Mouse (Mus musculus) myocyte (in vitro differentiated cells): ENCODE measurements around the gene Aspa. TPM values are rescaled to one million over a fixed set of nuclear protein-coding genes. Genes with fewer than 3 reads are reported as not detected.

Experiments used
- H3K27me3 ChIP-seq: one replicate; pipeline ENCODE4 v1.6.1; 2011; ENCODE audit not compliant: control insufficient read depth, insufficient read depth, insufficient read length
- H3K36me3 ChIP-seq: one replicate; pipeline ENCODE4 v1.6.1; 2011; ENCODE audit not compliant: control insufficient read depth, insufficient read depth
- H3K4me2 ChIP-seq: one replicate; pipeline ENCODE4 v1.6.1; 2011; ENCODE audit warnings: low read depth, control low read depth
- H3K4me3 ChIP-seq: one replicate; pipeline ENCODE4 v1.5.1; 2011; ENCODE audit warnings: mild to moderate bottlenecking, control low read depth, moderate library complexity
- H3K79me2 ChIP-seq: one replicate; pipeline ENCODE4 v1.6.1; 2011; ENCODE audit not compliant: control insufficient read depth, insufficient read depth
- H3ac ChIP-seq: one replicate; pipeline ENCODE4 v1.6.1; 2011; ENCODE audit not compliant: control insufficient read depth, insufficient read length
- CEBPB ChIP-seq: IDR thresholded peaks from 2 replicates; pipeline ENCODE4 v1.6.1; 2011; ENCODE audit warnings: mild to moderate bottlenecking, moderate library complexity; ENCODE audit not compliant: poor library complexity, insufficient read depth, severe bottlenecking
- E2F4 ChIP-seq: IDR thresholded peaks from one replicate; pipeline ENCODE4 v1.6.1; 2011; ENCODE audit warnings: mild to moderate bottlenecking, control low read depth, moderate library complexity; ENCODE audit not compliant: insufficient read depth
- MAX ChIP-seq: IDR thresholded peaks from one replicate; pipeline ENCODE4 v1.6.1; 2011; ENCODE audit warnings: low read depth, mild to moderate bottlenecking, control low read depth
- MYOD1 ChIP-seq, 3 experiments: IDR thresholded peaks; one replicate each; pipeline ENCODE4 v1.6.1; 2011; ENCODE audit warnings: control low read depth in 2 of 3, low read depth in 2 of 3, mild to moderate bottlenecking in 2 of 3, moderate library complexity in 1 of 3; ENCODE audit not compliant: insufficient read length in 2 of 3, control insufficient read depth in 1 of 3
- MYOG ChIP-seq, 3 experiments: IDR thresholded peaks; one replicate each; pipeline ENCODE4 v1.6.1; 2011; ENCODE audit warnings: control low read depth in 2 of 3, low read depth in 2 of 3, mild to moderate bottlenecking in 2 of 3; ENCODE audit not compliant: insufficient read length in 2 of 3, control insufficient read depth in 1 of 3, insufficient read depth in 1 of 3
- POLR2A ChIP-seq: IDR thresholded peaks from one replicate; pipeline ENCODE4 v1.6.1; 2011; ENCODE audit warnings: low read depth, mild to moderate bottlenecking, control low read depth, moderate library complexity; ENCODE audit not compliant: insufficient read length
- POLR2AphosphoS2 ChIP-seq: IDR thresholded peaks from one replicate; pipeline ENCODE4 v1.6.1; 2011; ENCODE audit warnings: low read depth, control low read depth; ENCODE audit not compliant: insufficient read length
- REST ChIP-seq: IDR thresholded peaks from one replicate; pipeline ENCODE4 v1.6.1; 2011; ENCODE audit warnings: mild to moderate bottlenecking, control low read depth, moderate library complexity; ENCODE audit not compliant: insufficient read depth, insufficient read length
- SRF ChIP-seq: IDR thresholded peaks from one replicate; pipeline ENCODE4 v1.6.1; 2011; ENCODE audit warnings: low read depth; ENCODE audit not compliant: control insufficient read depth, insufficient read length
- TCF12 ChIP-seq: IDR thresholded peaks from one replicate; pipeline ENCODE4 v1.6.1; 2011; ENCODE audit warnings: mild to moderate bottlenecking, control low read depth; ENCODE audit not compliant: poor library complexity, insufficient read depth, severe bottlenecking
- TCF3 ChIP-seq: IDR thresholded peaks from one replicate; pipeline ENCODE4 v1.6.1; 2011; ENCODE audit warnings: low read depth, control low read depth; ENCODE audit not compliant: insufficient read length
- USF1 ChIP-seq: IDR thresholded peaks from one replicate; pipeline ENCODE4 v1.6.1; 2011; ENCODE audit warnings: low read depth, mild to moderate bottlenecking, control low read depth, moderate library complexity
- polyA plus RNA-seq: library from polyadenylated mRNA; unstranded; fragments of >200 nt; fragmentation: generic; extraction: Trizol; gene quantifications from one replicate; pipeline ENCODE4 v1.2.1, GENCODE M21; 2012; ENCODE audit warnings: missing spikeins

Gene Aspa
- polyA plus RNA-seq, 1 experiment: 5.3 TPM

DNA sequence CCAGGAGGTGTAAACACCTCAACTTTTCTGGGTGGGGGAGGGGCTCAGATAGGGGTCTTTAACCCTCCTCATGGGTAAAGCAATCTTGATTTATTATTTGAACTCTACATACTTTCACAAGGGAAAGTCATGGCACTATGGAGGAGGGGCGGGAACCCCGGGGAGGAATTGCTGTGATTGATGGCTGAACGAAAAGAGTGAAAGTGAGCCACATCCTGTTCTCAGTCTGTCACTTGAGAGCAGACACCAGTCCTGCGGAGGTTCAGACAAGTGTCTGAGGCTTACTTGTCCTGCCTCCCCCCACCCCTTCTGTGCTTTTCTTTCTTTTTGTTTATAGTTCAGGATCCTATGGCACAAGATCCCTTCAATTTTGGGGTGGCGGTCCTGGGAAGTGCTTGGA is 48.7 kb downstream of the Aspa start:
- H3ac ChIP-seq: no peak overlapping the region
- no peak overlapping the region for H3K4me3 ChIP-seq
- no peaks in the 10 kb centered on the region for H3K27me3 ChIP-seq
- TF ChIP-seq CEBPB (no peak), MAX (no peak), POLR2A (no peak), TCF12 (no peak), USF1 (no peak)
- no peaks in the 10 kb centered on the region for H3K36me3 ChIP-seq
- H3K4me2 ChIP-seq: no peak overlapping the region
- no peaks in the 10 kb centered on the region for H3K79me2 ChIP-seq

DNA sequence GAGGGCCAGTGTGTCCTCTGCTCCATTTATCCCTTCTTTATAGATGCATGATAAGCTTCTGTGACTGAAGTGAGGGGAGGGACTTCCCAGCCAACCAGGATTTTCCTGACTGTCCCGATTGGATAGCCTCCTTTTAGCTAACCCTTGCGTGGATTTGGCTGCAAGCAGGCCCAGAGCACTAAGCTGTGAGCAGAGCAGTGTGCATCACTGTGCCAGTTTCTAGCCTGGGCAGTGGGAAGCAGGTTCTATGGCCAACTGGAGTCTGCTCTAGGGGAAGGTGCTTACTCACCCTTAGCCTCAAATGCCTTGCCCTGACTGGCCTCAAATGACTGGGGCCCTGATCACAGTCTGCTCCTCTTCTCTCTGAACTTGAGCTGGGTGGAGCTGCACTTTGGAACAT is 54.6 kb downstream of the Aspa start:
- Histone ChIP-seq H3K27me3 (no peaks in the 10 kb centered on the region), H3K4me2 (no peak overlapping the region), H3K79me2 (no peaks in the 10 kb centered on the region), H3K36me3 (no peaks in the 10 kb centered on the region), H3ac (no peak overlapping the region), H3K4me3 (no peak overlapping the region)
- TF ChIP-seq MYOD1 (IDR thresholded peaks at IDR 0.05; ENCODE audit: control insufficient read depth in 1 of 3, insufficient read length in 2 of 3, low read depth in 2 of 3): no peak
- TF ChIP-seq MYOG (IDR thresholded peaks at IDR 0.05; ENCODE audit: control insufficient read depth in 1 of 3, insufficient read depth in 1 of 3, insufficient read length in 2 of 3, low read depth in 2 of 3): no peak
- no peak for TF ChIP-seq POLR2AphosphoS2
- TF ChIP-seq REST: no peak
- TF ChIP-seq USF1: no peak

DNA sequence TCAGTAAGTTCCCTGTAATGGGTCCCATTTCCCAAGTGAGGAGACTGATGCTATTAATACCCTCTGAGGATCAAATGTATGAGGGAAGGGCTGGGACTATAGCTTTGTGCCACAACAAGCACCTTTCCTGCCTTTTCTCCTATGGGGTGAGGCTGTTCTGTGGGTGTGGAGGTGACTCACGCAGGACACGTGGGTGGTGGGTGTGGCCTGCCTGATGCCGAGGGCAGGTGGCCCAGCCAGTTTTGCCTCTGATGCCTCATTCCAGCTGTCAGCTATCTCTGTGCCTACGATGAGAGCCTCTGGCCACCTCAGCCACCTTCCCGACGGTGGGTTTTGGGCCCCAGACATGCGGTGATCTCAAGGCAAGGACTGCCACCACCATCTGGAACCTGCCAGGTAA is 62.1 kb downstream of the Aspa start, which contains the start of gene Trpv3:
Gene Trpv3 (plus strand): TSS at position 122 of the 400 bp plus-strand sequence.
- Histone ChIP-seq H3K36me3 (no peaks in the 10 kb centered on the region), H3K79me2 (no peaks in the 10 kb centered on the region), H3K4me3 (no peak within 1 kb of the TSS), H3K4me2 (peak within 1 kb of the TSS; percentile 7), H3K27me3 (no peaks in the 10 kb centered on the region), H3ac (no peak within 1 kb of the TSS)
- peak in 2 of 3 experiments; percentile 52 to 61 for TF ChIP-seq MYOG (IDR thresholded peaks at IDR 0.05; ENCODE audit: control insufficient read depth in 1 of 3, insufficient read depth in 1 of 3, insufficient read length in 2 of 3, low read depth in 2 of 3)
- no peak for TF ChIP-seq SRF
- TF ChIP-seq MYOD1 (IDR thresholded peaks at IDR 0.05; ENCODE audit: control insufficient read depth in 1 of 3, insufficient read length in 2 of 3, low read depth in 2 of 3): peak in 2 of 3 experiments; percentile 66 to 90
- TF ChIP-seq USF1: peak; percentile 31
- no peak for TF ChIP-seq MAX

DNA sequence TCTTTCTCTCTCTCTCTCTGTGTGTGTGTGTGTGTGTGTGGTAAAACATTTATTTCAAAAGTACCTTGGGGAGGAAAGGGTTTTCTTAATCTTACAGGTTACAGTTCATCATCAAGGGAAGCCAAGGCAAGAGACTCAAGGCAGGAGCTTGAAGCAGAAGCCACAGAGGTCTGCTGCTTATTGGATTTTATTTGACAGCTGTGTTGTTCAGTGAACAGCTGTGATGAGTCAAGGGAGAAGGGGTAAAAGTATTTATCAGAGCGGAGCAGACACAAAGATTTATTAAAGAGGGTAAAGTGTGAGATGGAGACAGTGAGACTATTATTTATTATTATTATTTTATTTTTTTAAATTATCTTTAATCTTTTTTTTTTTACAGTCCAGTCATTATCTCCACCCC is 68.0 kb downstream of the Aspa start:
- no peak overlapping the region for H3K4me3 ChIP-seq
- TF ChIP-seq TCF3: no peak
- TF ChIP-seq MAX: no peak
- TF ChIP-seq MYOD1 (IDR thresholded peaks at IDR 0.05; ENCODE audit: control insufficient read depth in 1 of 3, insufficient read length in 2 of 3, low read depth in 2 of 3): peak; percentile 61 to 76 (median 67)
- no peak for TF ChIP-seq SRF
- no peak for TF ChIP-seq POLR2AphosphoS2
- TF ChIP-seq TCF12: peak; percentile 24
- no peak for TF ChIP-seq E2F4
- no peak for TF ChIP-seq MYOG (IDR thresholded peaks at IDR 0.05; ENCODE audit: control insufficient read depth in 1 of 3, insufficient read depth in 1 of 3, insufficient read length in 2 of 3, low read depth in 2 of 3)
- no peak for TF ChIP-seq CEBPB
- no peak for TF ChIP-seq USF1
- no peak for TF ChIP-seq REST
- no peak for TF ChIP-seq POLR2A
- no peak overlapping the region for H3K4me2 ChIP-seq
- no peaks in the 10 kb centered on the region for H3K79me2 ChIP-seq
- no peaks in the 10 kb centered on the region for H3K36me3 ChIP-seq
- H3K27me3 ChIP-seq: no peaks in the 10 kb centered on the region
- no peak overlapping the region for H3ac ChIP-seq

DNA sequence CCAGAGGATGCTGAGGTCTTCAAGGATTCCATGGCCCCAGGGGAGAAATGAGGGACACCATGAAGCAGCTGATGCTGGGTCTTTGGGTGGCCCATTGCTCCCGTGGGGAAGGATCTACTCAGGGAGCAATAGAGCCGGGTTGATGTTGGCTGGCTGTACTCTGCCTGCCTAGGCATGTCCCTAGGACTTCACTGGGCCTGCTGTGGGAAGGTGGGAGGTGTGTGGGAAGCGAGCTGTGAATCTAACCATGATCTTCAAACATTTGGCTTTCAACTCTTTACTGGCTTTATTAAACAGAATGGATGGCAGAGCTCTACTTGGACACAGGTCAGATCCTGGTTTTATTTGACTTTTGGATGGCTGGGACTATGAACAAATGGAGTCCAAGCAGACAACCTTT is 68.9 kb downstream of the Aspa start:
- Histone ChIP-seq H3K4me2 (no peak overlapping the region), H3ac (no peak overlapping the region), H3K27me3 (no peaks in the 10 kb centered on the region), H3K79me2 (no peaks in the 10 kb centered on the region), H3K4me3 (no peak overlapping the region), H3K36me3 (no peaks in the 10 kb centered on the region)
- TF ChIP-seq E2F4 (no peak), CEBPB (no peak), USF1 (no peak), TCF3 (no peak), SRF (no peak), TCF12 (no peak), MAX (no peak), REST (no peak), POLR2AphosphoS2 (no peak), MYOG (IDR thresholded peaks at IDR 0.05; ENCODE audit: control insufficient read depth in 1 of 3, insufficient read depth in 1 of 3, insufficient read length in 2 of 3, low read depth in 2 of 3) (no peak)

DNA sequence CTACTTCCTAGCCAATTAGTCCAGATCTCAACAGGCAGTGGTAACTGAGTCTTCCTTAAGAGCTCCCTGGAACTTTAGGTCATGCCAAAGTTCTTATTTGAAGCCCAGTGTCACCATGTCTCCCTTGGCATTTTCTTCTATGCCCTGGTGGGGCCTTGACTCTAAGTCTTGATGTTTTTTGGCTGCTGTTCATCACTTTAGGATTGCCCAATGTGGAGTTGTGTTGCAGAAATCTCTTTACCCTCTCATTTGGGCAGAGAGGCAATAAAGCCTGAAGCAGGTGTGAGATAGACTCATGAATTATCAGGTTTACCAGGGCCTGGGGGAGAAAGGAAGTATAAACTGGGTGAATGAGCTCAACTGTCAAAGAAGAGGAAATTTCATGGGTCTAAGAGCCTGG is 70.7 kb downstream of the Aspa start:
- Histone ChIP-seq H3K27me3 (no peaks in the 10 kb centered on the region), H3ac (no peak overlapping the region), H3K79me2 (no peaks in the 10 kb centered on the region), H3K4me2 (no peak overlapping the region), H3K36me3 (no peaks in the 10 kb centered on the region), H3K4me3 (no peak overlapping the region)
- TF ChIP-seq E2F4 (no peak), REST (no peak), SRF (no peak), POLR2AphosphoS2 (no peak), MYOD1 (IDR thresholded peaks at IDR 0.05; ENCODE audit: control insufficient read depth in 1 of 3, insufficient read length in 2 of 3, low read depth in 2 of 3) (no peak), MAX (no peak), TCF12 (no peak), MYOG (IDR thresholded peaks at IDR 0.05; ENCODE audit: control insufficient read depth in 1 of 3, insufficient read depth in 1 of 3, insufficient read length in 2 of 3, low read depth in 2 of 3) (no peak), CEBPB (no peak), TCF3 (no peak), USF1 (no peak), POLR2A (no peak)
